Mouse (Mus musculus): ENCODE data around the gene Nfx1. TPM values are rescaled to one million over a fixed set of nuclear protein-coding genes. Genes with fewer than 3 reads are reported as not detected.
A peak's percentile ranks its signal among the peaks of the same experiment; 100 is the strongest.
"Not testable (repeated sequence)": the region's sequence is repeated elsewhere in the genome, so short reads cannot be mapped to it uniquely, and the experiment has no call there.

The Nfx1 gene
- polyA plus RNA-seq (2014; fragmentation: Nextera tagmentation; extraction: Ambion mirVana): 90.8 and 114 TPM in 2 replicates

GRCm38 (mm10) chr4:40970842-40971701 is at the start of gene Nfx1:
Gene Nfx1 (plus strand): TSS chr4:40970906.
- DNase-seq (peak; percentile 98), ATAC-seq (ENCODE audit: low FRiP score, low TSS enrichment) (peak; percentile 97)
- Histone ChIP-seq H3K4me3 (replicated peaks; ENCODE audit: low read depth, low read length) (peak within 1 kb of the TSS; percentile 99), H3K27ac (replicated peaks; ENCODE audit: low read depth, low read length) (peak within 1 kb of the TSS; percentile 91), H3K4me1 (ENCODE audit: control insufficient read depth, insufficient read depth, low read length) (peaks cover 10% of the 10 kb centered on the region; the same call in 1 of the 2 replicates), H3K9ac (replicated peaks; ENCODE audit: low read length) (peak within 1 kb of the TSS; percentile 86), H3K36me3 (ENCODE audit: control insufficient read depth, insufficient read depth, low read length) (peaks cover 20% of the 10 kb centered on the region), H3K4me2 (ENCODE audit: low read length) (peak within 1 kb of the TSS; percentile 66), H3K27me3 (ENCODE audit: control insufficient read depth, insufficient read depth, low read length) (no peaks in the 10 kb centered on the region), H3K9me3 (ENCODE audit: control insufficient read depth, low read length) (no peaks in the 10 kb centered on the region)
- WGBS: under 1% methylated on average over 85 of the region's 85 CpGs

GRCm38 (mm10) chr4:40921288-40921687 is 49.4 kb upstream of the Nfx1 start:
- no peaks in the 10 kb centered on the region for H3K9me3 ChIP-seq (ENCODE audit: control insufficient read depth, low read length)
- H3K27me3 ChIP-seq (ENCODE audit: control insufficient read depth, insufficient read depth, low read length): no peaks in the 10 kb centered on the region
- DNase-seq (no peak), ATAC-seq (ENCODE audit: low FRiP score, low TSS enrichment) (no peak)
- no peak overlapping the region for H3K4me3 ChIP-seq (replicated peaks; ENCODE audit: low read depth, low read length)
- H3K27ac ChIP-seq (replicated peaks; ENCODE audit: low read depth, low read length): no peak overlapping the region
- no peak overlapping the region for H3K4me2 ChIP-seq (ENCODE audit: low read length)
- WGBS: 68% methylated on average over 3 of the region's 3 CpGs
- no peaks in the 10 kb centered on the region for H3K36me3 ChIP-seq (ENCODE audit: control insufficient read depth, insufficient read depth, low read length)
- H3K9ac ChIP-seq (replicated peaks; ENCODE audit: low read length): no peak overlapping the region
- no peaks in the 10 kb centered on the region for H3K4me1 ChIP-seq (ENCODE audit: control insufficient read depth, insufficient read depth, low read length)

GRCm38 (mm10) chr4:40923087-40923651 is 47.5 kb upstream of the Nfx1 start:
- DNase-seq: no peak
- Histone ChIP-seq H3K36me3 (ENCODE audit: control insufficient read depth, insufficient read depth, low read length) (no peaks in the 10 kb centered on the region), H3K4me1 (ENCODE audit: control insufficient read depth, insufficient read depth, low read length) (no peaks in the 10 kb centered on the region), H3K9ac (replicated peaks; ENCODE audit: low read length) (no peak overlapping the region), H3K4me2 (ENCODE audit: low read length) (no peak overlapping the region), H3K27me3 (ENCODE audit: control insufficient read depth, insufficient read depth, low read length) (no peaks in the 10 kb centered on the region), H3K9me3 (ENCODE audit: control insufficient read depth, low read length) (no peaks in the 10 kb centered on the region), H3K4me3 (replicated peaks; ENCODE audit: low read depth, low read length) (no peak overlapping the region), H3K27ac (replicated peaks; ENCODE audit: low read depth, low read length) (no peak overlapping the region)
- 86% methylated on average over 6 of the region's 6 CpGs for WGBS
- no peak for ATAC-seq (ENCODE audit: low FRiP score, low TSS enrichment)

- ATAC-seq (ENCODE audit: low FRiP score, low TSS enrichment): no peak
- no peak for DNase-seq
- WGBS: 15% methylated on average over 3 of the region's 3 CpGs
Measured at GRCm38 (mm10) chr4:40925568-40925967, 45.1 kb upstream of the Nfx1 start.

GRCm38 (mm10) chr4:40929046-40929445 is 41.7 kb upstream of the Nfx1 start:
- Histone ChIP-seq H3K36me3 (ENCODE audit: control insufficient read depth, insufficient read depth, low read length) (peaks cover 18% of the 10 kb centered on the region), H3K9ac (replicated peaks; ENCODE audit: low read length) (no peak overlapping the region), H3K4me2 (ENCODE audit: low read length) (no peak overlapping the region), H3K27me3 (ENCODE audit: control insufficient read depth, insufficient read depth, low read length) (no peaks in the 10 kb centered on the region), H3K4me3 (replicated peaks; ENCODE audit: low read depth, low read length) (no peak overlapping the region), H3K27ac (replicated peaks; ENCODE audit: low read depth, low read length) (no peak overlapping the region), H3K4me1 (ENCODE audit: control insufficient read depth, insufficient read depth, low read length) (no peaks in the 10 kb centered on the region), H3K9me3 (ENCODE audit: control insufficient read depth, low read length) (no peaks in the 10 kb centered on the region)
- no peak for ATAC-seq (ENCODE audit: low FRiP score, low TSS enrichment)
- DNase-seq: no peak
- 79% methylated on average over 7 of the region's 7 CpGs for WGBS

More at GRCm38 (mm10) chr4:40925568-40925967, 45.1 kb upstream of the Nfx1 start:
- no peak overlapping the region for H3K27ac ChIP-seq (replicated peaks; ENCODE audit: low read depth, low read length)
- H3K4me3 ChIP-seq (replicated peaks; ENCODE audit: low read depth, low read length): no peak overlapping the region
- no peaks in the 10 kb centered on the region for H3K27me3 ChIP-seq (ENCODE audit: control insufficient read depth, insufficient read depth, low read length)
- H3K4me2 ChIP-seq (ENCODE audit: low read length): no peak overlapping the region
- no peak overlapping the region for H3K9ac ChIP-seq (replicated peaks; ENCODE audit: low read length)
- H3K4me1 ChIP-seq (ENCODE audit: control insufficient read depth, insufficient read depth, low read length): no peaks in the 10 kb centered on the region
- no peaks in the 10 kb centered on the region for H3K36me3 ChIP-seq (ENCODE audit: control insufficient read depth, insufficient read depth, low read length)
- no peaks in the 10 kb centered on the region for H3K9me3 ChIP-seq (ENCODE audit: control insufficient read depth, low read length)

GRCm38 (mm10) chr4:40933694-40934093 is 37.0 kb upstream of the Nfx1 start:
- 91% methylated on average over 5 of the region's 5 CpGs for WGBS
- Histone ChIP-seq H3K9me3 (ENCODE audit: control insufficient read depth, low read length) (no peaks in the 10 kb centered on the region), H3K4me2 (ENCODE audit: low read length) (no peak overlapping the region), H3K9ac (replicated peaks; ENCODE audit: low read length) (no peak overlapping the region), H3K27ac (replicated peaks; ENCODE audit: low read depth, low read length) (no peak overlapping the region), H3K36me3 (ENCODE audit: control insufficient read depth, insufficient read depth, low read length) (peaks cover 54% of the 10 kb centered on the region), H3K4me3 (replicated peaks; ENCODE audit: low read depth, low read length) (no peak overlapping the region), H3K4me1 (ENCODE audit: control insufficient read depth, insufficient read depth, low read length) (no peaks in the 10 kb centered on the region), H3K27me3 (ENCODE audit: control insufficient read depth, insufficient read depth, low read length) (no peaks in the 10 kb centered on the region)
- DNase-seq: no peak
- ATAC-seq (ENCODE audit: low FRiP score, low TSS enrichment): no peak

GRCm38 (mm10) chr4:40934369-40934768 is 36.3 kb upstream of the Nfx1 start:
- H3K36me3 ChIP-seq (ENCODE audit: control insufficient read depth, insufficient read depth, low read length): peaks cover 61% of the 10 kb centered on the region
- not testable (repeated sequence) for H3K9ac ChIP-seq (replicated peaks; ENCODE audit: low read length); ATAC-seq (ENCODE audit: low FRiP score, low TSS enrichment); H3K4me3 ChIP-seq (replicated peaks; ENCODE audit: low read depth, low read length); H3K27ac ChIP-seq (replicated peaks; ENCODE audit: low read depth, low read length); H3K4me1 ChIP-seq (ENCODE audit: control insufficient read depth, insufficient read depth, low read length); DNase-seq; H3K4me2 ChIP-seq (ENCODE audit: low read length); H3K9me3 ChIP-seq (ENCODE audit: control insufficient read depth, low read length); H3K27me3 ChIP-seq (ENCODE audit: control insufficient read depth, insufficient read depth, low read length)
- WGBS: 92% methylated on average over 3 of the region's 3 CpGs

- Histone ChIP-seq H3K27me3 (ENCODE audit: control insufficient read depth, insufficient read depth, low read length) (no peaks in the 10 kb centered on the region), H3K9ac (replicated peaks; ENCODE audit: low read length) (no peak overlapping the region), H3K36me3 (ENCODE audit: control insufficient read depth, insufficient read depth, low read length) (peaks cover 80% of the 10 kb centered on the region), H3K27ac (replicated peaks; ENCODE audit: low read depth, low read length) (no peak overlapping the region), H3K4me1 (ENCODE audit: control insufficient read depth, insufficient read depth, low read length) (no peaks in the 10 kb centered on the region), H3K4me2 (ENCODE audit: low read length) (no peak overlapping the region), H3K4me3 (replicated peaks; ENCODE audit: low read depth, low read length) (no peak overlapping the region), H3K9me3 (ENCODE audit: control insufficient read depth, low read length) (no peaks in the 10 kb centered on the region)
- ATAC-seq (ENCODE audit: low FRiP score, low TSS enrichment): peak; percentile 50; the same call in 1 of the 2 replicates
- peak; percentile 29 for DNase-seq
- 93% methylated on average over 9 of the region's 9 CpGs for whole genome bisulfite sequencing
Measured at GRCm38 (mm10) chr4:40936175-40936839, 34.4 kb upstream of the Nfx1 start.
